Mouse (Mus musculus): ENCODE data around the gene Trim46. TPM values are rescaled to one million over a fixed set of nuclear protein-coding genes. Genes with fewer than 3 reads are reported as not detected.

Trim46 gene
- polyA plus RNA-seq, 1 experiment from 2014 or later: 11.6 TPM

DNA sequence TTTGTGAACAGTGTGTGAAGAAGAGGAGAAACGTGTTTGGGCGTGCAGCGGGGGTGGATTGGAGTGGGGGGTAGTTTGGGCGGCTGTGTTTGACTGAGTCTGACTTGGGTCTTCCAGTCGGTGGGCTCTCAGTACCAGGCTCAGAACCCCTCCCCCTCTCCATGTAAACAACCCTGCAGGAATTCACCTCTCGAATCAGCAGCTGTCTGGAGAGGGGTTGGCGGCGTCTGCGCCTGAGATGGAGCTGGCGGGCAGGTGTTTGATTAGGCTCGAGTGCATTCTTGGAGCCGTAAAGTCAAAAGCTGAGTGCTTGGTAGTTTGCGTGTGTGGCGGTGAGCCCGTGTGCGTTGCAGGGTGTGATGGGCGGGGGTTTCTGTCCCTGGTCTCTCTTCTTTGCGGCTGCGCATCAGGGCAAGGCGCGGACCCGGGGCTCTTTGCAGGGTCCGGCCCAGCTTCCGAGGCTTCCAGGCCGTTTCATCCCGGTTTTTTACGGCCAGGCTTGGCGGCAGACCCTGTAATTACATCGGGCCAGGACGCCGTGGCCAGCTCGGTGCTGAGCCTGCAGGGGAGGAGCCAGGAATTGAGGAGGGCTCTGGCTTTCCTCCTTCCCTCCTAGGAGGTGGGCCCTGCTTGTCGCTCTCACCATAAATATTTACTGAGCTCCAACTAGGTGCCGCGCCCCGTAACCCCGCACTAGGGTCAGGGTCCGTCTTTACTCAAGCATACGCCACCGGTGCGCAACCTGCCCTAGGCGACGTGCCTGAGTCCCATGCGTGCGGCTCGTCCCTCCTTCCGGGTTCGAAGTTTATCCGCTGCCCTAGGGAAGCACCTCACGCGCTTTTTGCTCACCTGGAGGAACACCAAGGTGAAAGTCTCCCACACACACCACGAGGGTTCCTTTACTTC, 34.8 kb upstream of the Trim46 start, which contains the start of gene Efna1:
Gene Efna1, minus strand, starts transcription at position 537 of the 906 bp plus-strand sequence.
- peak; percentile 62 for DNase-seq (ENCODE audit: low spot score)
- under 1% methylated on average over 52 of the region's 52 CpGs for WGBS
- no peaks in the 10 kb centered on the region for H3K36me3 ChIP-seq
- peak within 1 kb of the TSS; percentile 78 for H3K27ac ChIP-seq
- H3K4me1 ChIP-seq (replicated peaks): peaks cover 66% of the 10 kb centered on the region
- H3K27me3 ChIP-seq (ENCODE audit: insufficient read depth, poor library complexity, severe bottlenecking): peaks cover 67% of the 10 kb centered on the region
- H3K9me3 ChIP-seq: no peaks in the 10 kb centered on the region
- peak within 1 kb of the TSS; percentile 62 for H3K4me3 ChIP-seq

DNA sequence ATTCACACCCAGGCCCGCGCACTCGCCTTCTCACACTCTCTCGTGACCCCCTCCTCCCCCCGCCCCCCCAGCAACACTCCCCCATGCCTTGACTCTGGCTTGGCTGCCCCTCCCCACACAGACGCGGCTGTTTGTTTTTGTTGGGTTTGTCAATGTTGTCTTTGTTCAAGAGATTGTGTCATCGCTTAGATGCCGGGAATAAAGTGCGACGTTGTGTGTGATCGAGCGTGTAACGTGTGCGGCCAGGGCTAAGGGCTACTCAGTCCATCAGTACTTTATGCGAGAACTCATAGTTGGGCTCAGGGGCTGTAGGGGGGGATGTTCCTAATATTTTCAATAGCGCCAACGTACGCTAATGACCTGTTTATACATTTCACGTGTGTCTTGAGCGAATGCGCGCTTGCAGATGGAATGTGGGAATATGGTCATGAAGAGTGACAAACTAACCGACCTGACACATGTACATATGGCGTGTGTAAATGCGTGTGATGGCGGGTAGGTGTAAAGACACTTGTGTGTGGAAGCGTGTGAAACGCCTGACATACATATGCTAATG, 34.0 kb upstream of the Trim46 start:
- WGBS: under 1% methylated on average over 29 of the region's 29 CpGs
- H3K4me3 ChIP-seq: peak overlapping the region; percentile 62

DNA sequence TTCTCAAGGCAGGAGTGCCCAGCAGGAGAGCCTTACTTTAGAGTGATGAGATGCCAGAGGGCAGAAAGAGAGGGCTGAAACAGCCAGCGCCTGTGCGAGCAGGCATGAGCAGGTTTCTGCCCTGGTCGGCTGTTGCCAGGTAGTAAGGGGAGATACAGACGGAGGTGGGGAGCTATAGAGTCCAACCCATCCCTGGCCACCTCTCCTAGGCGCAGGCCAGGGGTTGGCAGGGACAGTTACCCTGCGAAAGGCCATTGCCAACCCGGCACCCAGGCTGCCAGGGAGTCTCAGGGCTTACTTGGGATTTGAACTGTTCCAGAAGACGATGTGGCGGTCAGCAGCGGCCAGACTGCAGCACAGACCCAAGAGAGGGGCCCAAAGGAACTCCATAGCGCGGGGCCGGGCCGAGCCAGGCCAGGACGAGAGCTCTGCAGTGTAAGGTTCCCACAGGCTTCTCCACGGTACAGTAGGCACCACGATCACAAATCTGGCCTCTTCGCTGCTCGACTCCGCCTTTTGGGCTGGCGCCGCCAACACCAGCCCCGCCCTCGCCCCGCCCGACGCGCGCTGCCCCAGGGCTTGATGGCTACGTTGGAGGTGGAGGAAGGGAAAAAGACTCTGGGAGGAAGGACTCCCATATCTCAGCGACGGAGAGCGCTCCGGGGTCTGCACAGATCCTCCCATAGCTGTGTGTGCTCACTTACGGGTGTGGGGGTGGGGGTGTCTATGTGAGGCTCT, 33.2 kb upstream of the Trim46 start:
- peak; percentile 78 for DNase-seq (ENCODE audit: low spot score)
- Histone ChIP-seq H3K4me3 (peak overlapping the region; percentile 62), H3K27ac (peak overlapping the region; percentile 78), H3K9me3 (no peaks in the 10 kb centered on the region), H3K4me1 (replicated peaks) (peaks cover 60% of the 10 kb centered on the region), H3K36me3 (no peaks in the 10 kb centered on the region), H3K27me3 (ENCODE audit: insufficient read depth, poor library complexity, severe bottlenecking) (peaks cover 65% of the 10 kb centered on the region)
- 2% methylated on average over 35 of the region's 35 CpGs for WGBS

More for the DNA sequence above, 34.0 kb upstream of the Trim46 start:
- no peaks in the 10 kb centered on the region for H3K9me3 ChIP-seq
- no peaks in the 10 kb centered on the region for H3K36me3 ChIP-seq
- H3K4me1 ChIP-seq (replicated peaks): peaks cover 60% of the 10 kb centered on the region
- DNase-seq (ENCODE audit: low spot score): peak; percentile 38
- peaks cover 69% of the 10 kb centered on the region for H3K27me3 ChIP-seq (ENCODE audit: insufficient read depth, poor library complexity, severe bottlenecking)
- peak overlapping the region; percentile 78 for H3K27ac ChIP-seq

DNA sequence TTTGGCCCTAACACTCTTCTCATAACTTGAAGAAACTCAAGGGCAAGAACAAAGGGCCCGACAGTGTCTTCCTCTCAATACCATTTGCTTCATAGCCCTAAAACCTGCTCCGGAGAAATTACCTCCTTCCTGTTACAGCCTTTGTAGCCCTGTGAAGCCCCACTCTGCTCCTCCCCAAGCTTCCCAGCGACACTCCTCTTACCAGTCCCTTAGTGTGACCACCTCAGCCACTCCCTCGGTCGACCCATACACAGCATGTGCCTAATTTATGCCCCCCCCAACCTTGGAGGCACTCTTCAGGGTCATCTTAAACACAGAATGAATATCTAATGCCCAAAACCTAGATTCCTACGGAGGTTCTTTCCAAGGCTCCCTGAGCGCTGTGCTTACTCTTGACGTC, 32.5 kb upstream of the Trim46 start:
- Histone ChIP-seq H3K27ac (peak overlapping the region; percentile 78), H3K4me1 (replicated peaks) (peaks cover 60% of the 10 kb centered on the region), H3K9me3 (no peaks in the 10 kb centered on the region), H3K4me3 (peak overlapping the region; percentile 62), H3K27me3 (ENCODE audit: insufficient read depth, poor library complexity, severe bottlenecking) (peaks cover 65% of the 10 kb centered on the region), H3K36me3 (no peaks in the 10 kb centered on the region)
- WGBS: 18% methylated on average over 8 of the region's 8 CpGs
- DNase-seq (ENCODE audit: low spot score): no peak

DNA sequence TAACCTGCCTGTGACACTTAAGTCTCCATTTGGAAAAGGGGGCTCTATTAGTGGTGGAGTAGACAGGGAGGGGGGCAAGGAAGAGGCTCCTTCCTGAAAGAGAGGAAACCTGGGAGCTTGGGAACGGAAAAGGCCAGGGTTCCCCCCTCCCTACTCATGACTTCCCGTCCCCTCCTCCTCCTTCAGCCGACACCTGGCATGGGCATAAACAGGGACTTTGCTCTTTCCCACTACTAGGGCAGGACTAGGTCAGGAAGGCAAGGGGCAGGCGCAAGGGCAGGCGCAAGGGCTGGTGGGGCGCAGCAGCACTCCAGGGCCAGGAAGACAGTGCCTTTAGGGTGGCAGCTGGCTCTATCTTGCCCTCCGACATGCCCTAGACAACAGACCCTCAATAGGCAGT, 32.0 kb upstream of the Trim46 start:
- DNase-seq (ENCODE audit: low spot score): no peak
- Histone ChIP-seq H3K36me3 (no peaks in the 10 kb centered on the region), H3K4me3 (peak overlapping the region; percentile 62), H3K27ac (peak overlapping the region; percentile 78), H3K27me3 (ENCODE audit: insufficient read depth, poor library complexity, severe bottlenecking) (peaks cover 65% of the 10 kb centered on the region), H3K4me1 (replicated peaks) (peaks cover 60% of the 10 kb centered on the region), H3K9me3 (no peaks in the 10 kb centered on the region)
- WGBS: 71% methylated on average over 7 of the region's 7 CpGs

DNA sequence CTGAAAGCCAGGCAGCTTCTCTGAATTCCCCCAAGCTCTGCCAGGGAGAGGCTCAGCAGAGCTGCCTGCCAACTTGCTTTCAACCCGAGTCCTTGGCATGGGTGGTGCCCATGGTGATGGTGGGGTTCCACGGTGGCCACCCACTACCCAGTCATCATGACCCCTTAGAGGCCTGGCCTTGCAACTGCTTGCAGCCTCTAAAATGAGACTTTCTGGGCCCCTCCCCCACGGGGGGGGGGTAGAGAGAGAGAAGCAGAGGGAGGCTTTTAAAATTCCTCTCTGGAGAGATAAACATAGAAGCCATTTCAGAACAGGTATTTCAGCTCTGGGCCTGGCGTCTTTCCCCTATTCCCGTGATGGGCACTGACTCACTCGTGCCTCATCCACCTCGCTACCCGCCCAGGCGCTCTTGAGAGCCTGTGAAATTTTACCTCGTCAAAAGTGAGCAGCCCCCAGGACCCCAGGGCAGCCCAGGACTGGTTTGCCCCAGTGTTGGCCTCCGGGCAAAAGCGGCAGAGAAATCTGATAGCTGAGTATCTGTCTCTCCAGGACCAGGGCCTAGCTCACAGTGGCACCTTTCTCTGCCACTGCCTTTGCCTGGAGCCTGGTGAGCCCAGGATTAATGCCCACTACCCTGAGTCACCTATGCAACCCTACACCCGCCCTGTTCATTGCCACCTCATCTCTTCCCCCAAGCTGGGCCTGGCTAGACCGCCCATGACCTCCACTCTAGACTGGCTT, 31.3 kb upstream of the Trim46 start:
- no peak for DNase-seq (ENCODE audit: low spot score)
- Histone ChIP-seq H3K27ac (peak overlapping the region; percentile 78), H3K9me3 (no peaks in the 10 kb centered on the region), H3K4me1 (replicated peaks) (peaks cover 60% of the 10 kb centered on the region), H3K4me3 (peak overlapping the region; percentile 62), H3K27me3 (ENCODE audit: insufficient read depth, poor library complexity, severe bottlenecking) (peaks cover 70% of the 10 kb centered on the region), H3K36me3 (0 out of 2 replicates have a peak, but pooled peaks cover 2% of the 10 kb centered on the region)
- WGBS: 50% methylated on average over 14 of the region's 14 CpGs

DNA sequence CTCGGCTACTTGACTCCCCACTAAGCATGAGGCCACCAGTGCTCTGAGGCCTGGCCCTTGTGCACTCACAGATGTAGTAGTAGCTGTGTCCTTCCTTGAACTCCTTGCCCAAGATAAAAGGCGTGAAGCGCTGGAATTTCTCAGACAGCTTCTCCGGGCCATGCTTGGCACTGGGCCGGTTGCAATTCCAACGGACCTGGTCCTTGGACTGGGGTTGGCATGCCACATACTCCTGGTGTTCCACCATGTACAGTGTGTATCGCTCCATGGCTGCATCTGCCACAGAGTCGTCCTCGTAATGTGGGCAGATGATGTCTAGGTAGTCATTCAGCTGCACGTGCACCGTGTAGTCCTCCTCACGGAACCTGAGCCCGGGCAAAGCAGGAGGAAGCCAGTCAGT, 30.0 kb upstream of the Trim46 start:
- no peak overlapping the region for H3K4me3 ChIP-seq
- H3K36me3 ChIP-seq: 0 out of 2 replicates have a peak, but pooled peaks cover 6% of the 10 kb centered on the region
- H3K9me3 ChIP-seq: no peaks in the 10 kb centered on the region
- peaks cover 70% of the 10 kb centered on the region for H3K27me3 ChIP-seq (ENCODE audit: insufficient read depth, poor library complexity, severe bottlenecking)
- peaks cover 49% of the 10 kb centered on the region for H3K4me1 ChIP-seq (replicated peaks)
- no peak overlapping the region for H3K27ac ChIP-seq
- DNase-seq (ENCODE audit: low spot score): no peak
- WGBS: 92% methylated on average over 13 of the region's 13 CpGs

DNA sequence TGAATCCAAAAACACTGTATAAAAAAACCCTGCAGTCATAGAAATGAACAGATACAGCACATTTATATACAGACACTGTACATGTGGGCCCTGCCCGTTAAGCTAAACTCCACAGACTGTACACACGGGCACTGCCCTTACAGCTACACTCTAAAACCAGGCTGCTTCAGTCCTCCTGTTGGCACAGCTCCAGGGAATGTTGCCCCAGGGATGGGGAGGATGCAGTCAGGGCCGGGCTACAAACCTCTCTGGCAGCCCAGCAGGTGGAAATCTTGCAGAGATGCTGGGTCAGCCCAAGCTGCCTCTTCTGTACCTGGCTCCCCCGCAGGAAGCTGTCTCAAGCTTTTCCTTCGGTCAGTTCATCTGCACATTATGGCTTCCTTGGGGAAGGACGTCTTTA, 25.7 kb upstream of the Trim46 start:
- Histone ChIP-seq H3K36me3 (peaks cover 13% of the 10 kb centered on the region), H3K27me3 (ENCODE audit: insufficient read depth, poor library complexity, severe bottlenecking) (peaks cover 47% of the 10 kb centered on the region), H3K9me3 (no peaks in the 10 kb centered on the region), H3K4me3 (no peak overlapping the region), H3K4me1 (replicated peaks) (peaks cover 44% of the 10 kb centered on the region), H3K27ac (no peak overlapping the region)
- 74% methylated on average over 6 of the region's 6 CpGs for WGBS
- no peak for DNase-seq (ENCODE audit: low spot score)

DNA sequence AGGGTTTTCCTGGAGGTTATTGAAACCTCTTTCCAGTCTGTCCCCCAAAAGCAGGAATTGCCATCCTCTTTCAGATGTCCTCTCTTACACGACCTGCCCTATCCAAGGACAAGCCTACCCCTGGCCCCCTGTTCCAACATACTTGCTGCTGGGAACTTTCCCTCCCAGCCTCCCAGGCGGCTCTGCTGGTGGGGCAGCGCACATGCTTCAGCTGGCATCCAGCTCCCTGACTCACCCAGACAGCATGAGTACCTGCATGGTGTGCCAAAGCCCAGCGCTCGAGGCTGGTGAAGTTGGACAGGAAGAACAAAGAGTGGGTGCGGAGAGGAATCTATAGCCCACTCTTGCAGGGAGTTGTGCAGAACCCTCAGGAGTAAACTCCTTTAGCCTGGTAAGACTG, 24.8 kb upstream of the Trim46 start:
- Histone ChIP-seq H3K4me1 (replicated peaks) (peaks cover 48% of the 10 kb centered on the region), H3K9me3 (no peaks in the 10 kb centered on the region), H3K27ac (peak overlapping the region; percentile 89), H3K36me3 (peaks cover 13% of the 10 kb centered on the region), H3K4me3 (peak overlapping the region; percentile 65), H3K27me3 (ENCODE audit: insufficient read depth, poor library complexity, severe bottlenecking) (peaks cover 38% of the 10 kb centered on the region)
- 73% methylated on average over 6 of the region's 6 CpGs for WGBS
- DNase-seq (ENCODE audit: low spot score): no peak

DNA sequence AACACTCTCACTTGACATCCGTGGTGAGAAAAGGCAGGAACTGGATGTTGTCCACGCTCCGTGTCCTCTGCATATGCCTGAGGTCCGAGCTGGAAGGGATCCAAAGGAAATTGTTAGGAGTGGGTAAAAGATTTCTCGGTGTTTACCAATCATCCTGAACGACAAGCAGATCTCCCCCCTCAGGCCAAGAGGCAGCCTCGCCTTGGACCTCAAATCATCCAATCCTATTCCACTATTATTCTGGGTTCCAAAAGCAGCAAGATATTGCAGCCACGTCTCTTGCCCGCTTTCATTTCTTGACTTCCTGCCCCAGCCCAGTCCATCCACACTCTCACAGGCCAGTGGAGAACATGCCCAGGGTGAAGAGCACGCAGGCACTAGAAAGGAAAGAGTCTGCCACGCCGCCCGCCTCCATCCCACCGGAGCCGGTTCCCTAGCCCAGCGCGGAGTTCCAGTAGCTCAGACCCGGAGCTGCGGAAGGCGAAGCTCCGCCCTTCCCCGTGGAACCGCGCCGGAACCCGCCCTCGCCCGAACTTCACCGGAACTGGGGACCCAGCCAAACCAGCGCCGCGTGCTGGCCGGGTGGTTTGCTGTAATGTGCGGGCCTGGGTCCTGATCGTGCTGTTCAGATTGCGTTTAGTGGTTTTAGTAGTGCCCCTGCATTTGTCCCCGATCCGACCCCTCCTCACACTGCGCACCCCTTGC, 24.1 kb upstream of the Trim46 start, which contains the start of gene Slc50a1:
Gene Slc50a1, minus strand, starts transcription at position 520 of the 705 bp plus-strand sequence.
- H3K27me3 ChIP-seq (ENCODE audit: insufficient read depth, poor library complexity, severe bottlenecking): peaks cover 36% of the 10 kb centered on the region
- peaks cover 50% of the 10 kb centered on the region for H3K4me1 ChIP-seq (replicated peaks)
- peak within 1 kb of the TSS; percentile 65 for H3K4me3 ChIP-seq
- H3K9me3 ChIP-seq: no peaks in the 10 kb centered on the region
- 7% methylated on average over 39 of the region's 39 CpGs for WGBS
- peaks cover 13% of the 10 kb centered on the region for H3K36me3 ChIP-seq
- peak; percentile 77 for DNase-seq (ENCODE audit: low spot score)
- H3K27ac ChIP-seq: peak within 1 kb of the TSS; percentile 89

DNA sequence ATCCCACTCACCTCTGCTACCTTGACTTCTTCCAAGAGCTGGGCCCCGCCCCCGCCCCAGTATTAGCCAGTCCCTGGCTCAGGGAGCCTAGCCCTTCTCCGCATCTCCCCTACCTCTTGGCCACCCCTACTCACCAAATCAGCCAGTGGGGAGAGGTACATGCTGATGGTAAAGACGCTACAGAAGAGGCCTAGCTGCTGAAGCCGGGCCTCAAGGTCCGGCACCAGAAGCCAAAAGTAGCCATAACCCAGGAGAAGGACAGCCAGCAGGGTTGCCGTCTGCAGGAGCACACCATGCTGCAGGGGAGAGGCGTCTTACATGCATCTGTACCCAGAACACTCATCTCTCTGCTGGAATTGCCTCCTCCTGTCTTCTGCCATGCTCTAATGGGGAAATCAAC, 22.8 kb upstream of the Trim46 start:
- Histone ChIP-seq H3K27ac (no peak overlapping the region), H3K9me3 (no peaks in the 10 kb centered on the region), H3K36me3 (peaks cover 13% of the 10 kb centered on the region), H3K4me1 (replicated peaks) (peaks cover 50% of the 10 kb centered on the region), H3K27me3 (ENCODE audit: insufficient read depth, poor library complexity, severe bottlenecking) (peaks cover 36% of the 10 kb centered on the region), H3K4me3 (0 out of 2 replicates have a peak overlapping the region, but pooled peaks have one; percentile 65)
- DNase-seq (ENCODE audit: low spot score): no peak
- 49% methylated on average over 8 of the region's 8 CpGs for WGBS

Measured in hindbrain, embryonic 10.5 days (tissue).